Mouse (Mus musculus) liver, embryonic 14.5 days (tissue): ENCODE measurements around the gene Slc44a5. TPM values are rescaled to one million over a fixed set of nuclear protein-coding genes. Genes with fewer than 3 reads are reported as not detected.

Experiments
- ATAC-seq: fragments of 200-750 bp; cut with Nextera tagmentation; 2 replicates; pipeline ENCODE4 v1.8.0; 2017; ENCODE audit warnings: moderate number of reproducible peaks, mild to moderate bottlenecking, moderate library complexity; ENCODE audit not compliant: insufficient read depth
- DNase-seq, 3 experiments: peaks; one replicate each; pipeline ENCODE4 v3.0.0-alpha.2; 2012 to 2013; ENCODE audit warnings: low read depth in 3 of 3, low spot score in 3 of 3
- H3K27ac ChIP-seq: fragments of 300-500 bp; sonication (generic); 2 replicates; pipeline ENCODE4 v1.5.1; 2014; ENCODE audit warnings: moderate library complexity, mild to moderate bottlenecking, control low read depth, inconsistent platforms
- H3K27me3 ChIP-seq: fragments of 300-500 bp; sonication (generic); 2 replicates; pipeline ENCODE4 v1.6.1; 2014; ENCODE audit warnings: mild to moderate bottlenecking, low read length, moderate library complexity; ENCODE audit not compliant: control insufficient read depth, insufficient read depth
- H3K36me3 ChIP-seq: fragments of 300-500 bp; sonication (generic); replicated peaks from 2 replicates; pipeline ENCODE4 v1.6.1; 2014; ENCODE audit warnings: low read depth; ENCODE audit not compliant: control insufficient read depth, insufficient read depth
- H3K4me1 ChIP-seq, 2 experiments: fragments of 200-500 bp in 1 of 2; fragments of 300-500 bp in 1 of 2; sonication (generic) in 1 of 2; replicated peaks; 2 replicates each; pipeline ENCODE4 v1.6.1; 2012 to 2014; ENCODE audit warnings: antibody characterized with exemption in 1 of 2, inconsistent platforms in 1 of 2, low read length in 1 of 2; ENCODE audit not compliant: control insufficient read depth in 2 of 2, insufficient read depth in 2 of 2
- H3K4me2 ChIP-seq: fragments of 300-500 bp; sonication (generic); 2 replicates; pipeline ENCODE4 v1.6.1; 2014; ENCODE audit warnings: low read depth, mild to moderate bottlenecking, control low read depth, moderate library complexity
- H3K4me3 ChIP-seq, 2 experiments: fragments of 200-500 bp in 1 of 2; fragments of 300-500 bp in 1 of 2; sonication (generic) in 1 of 2; 2 replicates each; pipeline ENCODE4 v1.5.1; 2012 to 2014; ENCODE audit warnings: low read depth in 2 of 2, low read length in 2 of 2, mild to moderate bottlenecking in 2 of 2, control low read depth in 1 of 2, inconsistent platforms in 1 of 2, moderate library complexity in 1 of 2; ENCODE audit not compliant: insufficient read depth in 1 of 2
- H3K9ac ChIP-seq: fragments of 300-500 bp; sonication (generic); replicated peaks from 2 replicates; pipeline ENCODE4 v1.6.1; 2014; ENCODE audit warnings: mild to moderate bottlenecking, control low read depth, moderate library complexity
- H3K9me3 ChIP-seq: fragments of 300-500 bp; sonication (generic); 2 replicates; pipeline ENCODE4 v1.6.1; 2016; ENCODE audit warnings: low read length, mixed read lengths; ENCODE audit not compliant: control insufficient read depth
- CTCF ChIP-seq: IDR thresholded peaks from 2 replicates; pipeline ENCODE4 v1.5.1; 2016; ENCODE audit warnings: antibody characterized with exemption, low read depth, control low read depth
- EP300 ChIP-seq: IDR thresholded peaks from 2 replicates; pipeline ENCODE4 v1.6.1; 2016; ENCODE audit warnings: antibody characterized with exemption, low read depth
- WGBS: fragments of 180-500 bp; shearing (Covaris S2); extraction: QIAGEN DNeasy Blood & Tissue Kit; methylation state at CpG from one replicate; pipeline ENCODE4 v1.1.7; 2014; ENCODE audit not compliant: insufficient replicate concordance; 5-methylcytosine and 5-hydroxymethylcytosine counted together
- polyA plus RNA-seq, 2 experiments: library from polyadenylated mRNA; depleted of rRNA in 1 of 2; stranded (reverse) in 1 of 2; unstranded in 1 of 2; fragments of >200 nt; fragmentation: Nextera tagmentation in 1 of 2; extraction: Ambion mirVana in 1 of 2; gene quantifications; 2 replicates each; pipeline versions ENCODE4 v1.2.1 to v1.2.3; 2012 to 2014

Slc44a5 gene
- polyA plus RNA-seq, 2 experiments = 0.39 to 0.48 TPM

DNA sequence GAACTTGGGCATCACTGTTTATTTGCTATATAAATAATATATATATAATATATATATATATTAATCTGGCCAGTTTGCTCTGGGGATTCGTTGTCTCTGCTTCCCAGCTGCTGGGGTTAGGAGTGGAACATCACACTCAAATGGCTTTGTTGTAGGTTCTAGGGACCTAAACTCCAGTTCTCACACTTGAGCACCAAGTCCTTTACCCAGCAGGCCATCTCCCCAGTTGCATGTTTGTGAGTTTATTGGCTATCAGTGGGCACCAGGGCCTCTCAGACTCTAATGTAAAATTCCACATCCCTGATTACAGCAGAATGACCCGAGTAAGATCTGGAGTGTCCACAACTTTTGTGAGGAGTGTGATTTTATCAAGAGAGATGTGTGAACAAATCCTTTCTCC, 161.5 kb downstream of the Slc44a5 start:
- no peak for DNase-seq
- ATAC-seq = no peak
- Histone ChIP-seq H3K4me1 (peaks cover 3 to 11% of the 10 kb centered on the region in 2 experiments; a peak in 3 of 4 replicates), H3K27me3 (no peaks in the 10 kb centered on the region), H3K9ac (no peak overlapping the region), H3K36me3 (no peaks in the 10 kb centered on the region), H3K9me3 (no peaks in the 10 kb centered on the region), H3K27ac (no peak overlapping the region), H3K4me3 (no peak overlapping the region), H3K4me2 (no peak overlapping the region)
- TF ChIP-seq CTCF (no peak), EP300 (no peak)
- WGBS = 58% methylated on average over 2 of the region's 2 CpGs

DNA sequence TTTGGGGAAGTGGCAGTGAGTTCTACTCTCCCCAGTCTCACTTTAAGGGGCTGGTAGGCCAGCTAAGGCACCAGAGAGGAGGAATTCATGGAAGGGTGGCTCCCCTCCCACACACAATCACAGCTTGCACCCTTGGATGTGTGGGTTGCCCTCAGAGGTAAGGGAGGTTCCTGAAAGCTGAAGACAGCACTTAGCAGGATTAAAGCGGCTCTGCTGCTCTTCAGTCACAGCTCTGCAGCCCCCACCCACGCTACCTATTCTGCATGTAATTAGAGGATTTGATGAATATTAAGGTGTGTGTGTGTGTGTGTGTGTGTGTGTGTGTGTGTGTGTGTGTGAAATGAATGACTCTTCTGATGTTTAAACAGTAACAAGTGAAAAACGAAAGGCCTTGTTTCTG, 163.3 kb downstream of the Slc44a5 start:
- DNase-seq = no peak
- no peak overlapping the region for H3K9ac ChIP-seq
- H3K27me3 ChIP-seq = no peaks in the 10 kb centered on the region
- no peaks in the 10 kb centered on the region for H3K4me1 ChIP-seq
- H3K4me3 ChIP-seq = no peak overlapping the region
- TF ChIP-seq EP300 (no peak), CTCF (no peak)
- no peak overlapping the region for H3K4me2 ChIP-seq
- no peak overlapping the region for H3K27ac ChIP-seq
- 53% methylated on average over 3 of the region's 3 CpGs for whole genome bisulfite sequencing
- H3K9me3 ChIP-seq = no peaks in the 10 kb centered on the region
- no peaks in the 10 kb centered on the region for H3K36me3 ChIP-seq
- no peak for ATAC-seq

DNA sequence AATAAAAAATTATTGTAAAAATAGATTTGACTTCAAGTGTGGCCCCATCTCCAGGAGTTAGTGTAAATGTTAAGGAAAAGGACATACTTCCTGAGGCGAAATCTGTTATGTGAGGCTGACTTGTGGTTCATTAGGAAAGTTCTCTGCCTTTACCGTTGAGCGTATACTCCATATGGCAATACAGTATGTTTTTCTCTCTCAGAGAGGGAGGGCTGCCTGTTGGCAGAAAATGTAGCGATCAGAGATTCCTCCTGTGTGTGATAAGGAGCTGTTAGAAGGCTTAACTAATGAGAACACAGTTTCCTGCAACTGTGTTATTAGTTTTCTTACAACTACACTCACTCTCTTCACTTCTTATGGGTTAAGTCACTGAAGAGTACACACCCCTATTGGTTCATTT, 168.1 kb downstream of the Slc44a5 start:
- Histone ChIP-seq H3K4me3 (no peak overlapping the region), H3K9ac (no peak overlapping the region), H3K36me3 (no peaks in the 10 kb centered on the region), H3K27me3 (no peaks in the 10 kb centered on the region), H3K4me1 (no peaks in the 10 kb centered on the region), H3K9me3 (no peaks in the 10 kb centered on the region), H3K4me2 (no peak overlapping the region), H3K27ac (no peak overlapping the region)
- DNase-seq (no peak), ATAC-seq (no peak)
- TF ChIP-seq EP300 (no peak), CTCF (no peak)
- 26% methylated on average over 4 of the region's 4 CpGs for WGBS

DNA sequence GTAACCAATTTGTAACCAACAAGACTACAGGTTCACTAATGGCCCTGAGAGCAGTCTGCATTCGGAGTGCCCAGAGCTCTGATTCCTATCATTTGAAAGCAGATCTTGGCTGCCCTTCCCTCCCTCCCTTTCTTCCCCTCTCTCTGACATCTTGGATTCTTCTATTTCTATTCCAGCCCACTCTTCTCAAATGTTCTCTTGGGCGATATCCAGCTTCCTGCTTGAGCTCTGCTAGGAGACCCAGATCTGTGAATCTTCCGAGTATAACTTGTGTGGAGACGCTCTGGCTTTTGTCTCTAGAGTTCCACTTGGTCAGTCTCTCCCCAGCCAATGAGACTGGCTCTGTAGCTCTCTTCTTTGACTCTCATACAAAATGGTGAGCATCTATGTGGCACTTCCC, 169.4 kb downstream of the Slc44a5 start:
- Histone ChIP-seq H3K4me2 (no peak overlapping the region), H3K4me3 (no peak overlapping the region), H3K9me3 (no peaks in the 10 kb centered on the region), H3K27ac (no peak overlapping the region), H3K36me3 (no peaks in the 10 kb centered on the region), H3K4me1 (no peaks in the 10 kb centered on the region), H3K9ac (no peak overlapping the region), H3K27me3 (no peaks in the 10 kb centered on the region)
- 61% methylated on average over 4 of the region's 4 CpGs for WGBS
- no peak for DNase-seq
- no peak for ATAC-seq
- TF ChIP-seq EP300 (no peak), CTCF (no peak)

DNA sequence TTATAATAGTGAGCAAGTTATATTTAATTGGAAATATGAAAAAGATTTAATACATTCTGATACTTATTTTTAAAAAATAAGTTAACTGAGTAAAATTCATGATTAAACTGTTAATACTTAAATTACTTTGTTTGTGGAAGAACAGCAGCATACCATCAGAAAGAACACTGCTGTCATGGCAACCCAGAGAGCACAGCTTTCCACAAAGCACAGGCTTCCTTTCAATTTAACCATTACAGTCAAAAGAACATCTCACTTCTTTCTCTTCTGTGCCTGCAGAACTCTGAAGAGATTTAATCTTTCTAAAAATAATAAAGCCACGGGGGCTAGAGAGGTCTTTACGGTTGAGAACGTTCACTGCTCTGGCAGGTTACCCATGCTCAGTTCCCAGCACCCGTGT, 172.5 kb downstream of the Slc44a5 start:
- Histone ChIP-seq H3K36me3 (no peaks in the 10 kb centered on the region), H3K27me3 (no peaks in the 10 kb centered on the region), H3K4me1 (no peaks in the 10 kb centered on the region), H3K27ac (no peak overlapping the region), H3K9me3 (no peaks in the 10 kb centered on the region), H3K9ac (no peak overlapping the region), H3K4me2 (no peak overlapping the region), H3K4me3 (no peak overlapping the region)
- WGBS = 50% methylated on average over 4 of the region's 4 CpGs
- ATAC-seq (no peak), DNase-seq (no peak)
- TF ChIP-seq CTCF = no peak
- no peak for TF ChIP-seq EP300
